Mouse (Mus musculus) adrenal gland, adult 2 months (tissue): ENCODE results near the gene Cib2. TPM values are rescaled to one million over a fixed set of nuclear protein-coding genes. Genes with fewer than 3 reads are reported as not detected.

Source experiments
- DNase-seq: peaks from one replicate; pipeline ENCODE4 v3.0.0; 2021
- polyA plus RNA-seq: library from polyadenylated mRNA; depleted of rRNA; stranded (reverse); fragments of >200 nt; gene quantifications from 2 replicates; pipeline ENCODE4 v1.2.3, GENCODE M21; 2012; rRNA removed
- total RNA-seq, 2 experiments: library from RNA; stranded (reverse); gene quantifications; 2 replicates each; pipeline ENCODE4 v1.2.3; 2021

Gene Cib2
- total and polyA plus RNA-seq, 3 experiments, result 15.1 to 131 (median 47.9) TPM

DNA sequence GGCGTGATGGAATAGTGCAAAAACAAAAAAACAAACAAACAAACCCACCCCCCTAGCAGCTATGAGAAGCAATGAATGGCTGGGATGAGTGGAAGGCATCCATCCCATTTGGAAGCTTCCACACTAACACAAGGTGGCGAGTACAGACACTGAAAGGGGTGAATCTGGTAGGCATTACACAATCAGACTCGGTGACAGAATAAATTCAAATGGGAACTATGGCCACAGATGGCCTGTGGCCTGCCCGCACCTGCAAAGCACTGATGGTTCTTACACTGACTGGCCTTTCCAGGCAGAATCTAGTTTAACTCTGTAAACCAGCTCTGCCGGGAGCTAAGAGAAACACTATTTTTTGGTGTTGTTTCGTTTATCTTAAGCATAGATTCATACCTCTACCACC, 60.7 kb downstream of the Cib2 start:
- DNase-seq, result no peak

Other genes starting within 250 kb of the Cib2 start
- gene Dmxl2, start 58.6 kb downstream of the Cib2 start, total RNA-seq, result 10 to 100 TPM; 15.0 to 15.9 TPM
- 0.81 and 1.5 TPM in 2 replicates for gene Dmxl2, start 58.6 kb downstream of the Cib2 start, polyA plus RNA-seq
- gene Sh2d7, start 21.2 kb downstream of the Cib2 start, total RNA-seq, result not detected
- not detected in 2 replicates for gene Sh2d7, start 21.2 kb downstream of the Cib2 start, polyA plus RNA-seq
- 100 to 1,000 TPM; 245 to 445 TPM for gene Idh3a, start 26.1 kb upstream of the Cib2 start, total RNA-seq
- 44.3 and 48.7 TPM in 2 replicates for gene Idh3a, start 26.1 kb upstream of the Cib2 start, polyA plus RNA-seq
- gene Acsbg1, start 101.7 kb upstream of the Cib2 start, total RNA-seq, result 100 to 1,000 TPM; 144 to 285 TPM
- gene Acsbg1, start 101.7 kb upstream of the Cib2 start, polyA plus RNA-seq, result 126 and 247 TPM in 2 replicates
- 10 to 100 TPM; 22.1 to 27.4 TPM for gene Dnaja4, start 138.7 kb upstream of the Cib2 start, total RNA-seq
- 7.2 and 8.6 TPM in 2 replicates for gene Dnaja4, start 138.7 kb upstream of the Cib2 start, polyA plus RNA-seq
- 10 to 100 TPM; 57.4 to 62.8 TPM for gene Wdr61, start 174.3 kb upstream of the Cib2 start, total RNA-seq
- gene Wdr61, start 174.3 kb upstream of the Cib2 start, polyA plus RNA-seq, result 10.4 and 10.5 TPM in 2 replicates
- 10 to 100 TPM in 1 of 2 experiments, 1 to 10 TPM in 1; 9.1 to 13.6 TPM for gene Crabp1, start 204.5 kb upstream of the Cib2 start, total RNA-seq
- gene Crabp1, start 204.5 kb upstream of the Cib2 start, polyA plus RNA-seq, result 19.9 and 30.1 TPM in 2 replicates